Mouse (Mus musculus): ENCODE data around the gene Sik2. TPM values are rescaled to one million over a fixed set of nuclear protein-coding genes. Genes with fewer than 3 reads are reported as not detected.

Sik2 gene
- total and polyA plus RNA-seq, 3 experiments = 1.9 to 8.2 (median 6.0) TPM

GRCm38 (mm10) chr9:50868182-50868581 lies 140.7 kb downstream of the Sik2 start:
- Histone ChIP-seq H3K9ac (ENCODE audit: insufficient read depth, low read depth) (no peak overlapping the region), H3K4me3 (replicated peaks in 1 of 3; ENCODE audit: low read depth in 2 of 3, low read length in 2 of 3, poor library complexity in 1 of 3) (no peak overlapping the region), H3K36me3 (replicated peaks in 1 of 2; ENCODE audit: control insufficient read depth in 1 of 2, insufficient read depth in 1 of 2, low read length in 1 of 2) (peaks cover 73 to 85% of the 10 kb centered on the region in 2 experiments), H3K4me1 (ENCODE audit: control insufficient read depth in 1 of 2, insufficient read depth in 2 of 2) (peaks cover 0 to 2% of the 10 kb centered on the region in 2 experiments; a peak in 1 of 4 replicates), H3K27me3 (replicated peaks) (no peaks in the 10 kb centered on the region), H3K9me3 (replicated peaks; ENCODE audit: low read length) (no peaks in the 10 kb centered on the region), H3K27ac (ENCODE audit: insufficient read depth, low read depth) (no peak overlapping the region), H3K4me2 (ENCODE audit: insufficient read depth, low read depth, poor library complexity, severe bottlenecking) (no peak overlapping the region), H3K79me2 (replicated peaks; ENCODE audit: control insufficient read depth, extremely low read depth, insufficient read depth, poor library complexity, severe bottlenecking) (peaks cover 3% of the 10 kb centered on the region)
- in situ Hi-C loops (cut with MboI; ENCODE audit: low pct_ligation_motif_present, low pct_unique_long_range_greater_than_20kb, low sequenced_read_pairs) = no loop called here
- dilution Hi-C loops (cut with MboI; ENCODE audit: extremely low pct_ligation_motif_present, extremely low pct_unique_long_range_greater_than_20kb, low sequenced_read_pairs) = no loop called here
- no peak for TF ChIP-seq TBP (conservative IDR thresholded peaks at IDR 0.05; ENCODE audit: low read depth, low read length)
- TF ChIP-seq CHD1 (IDR thresholded peaks at IDR 0.05; ENCODE audit: low read depth, low read length) = no peak
- TF ChIP-seq MEF2A (IDR thresholded peaks at IDR 0.05; ENCODE audit: borderline replicate concordance, low read depth, low read length) = no peak
- TF ChIP-seq USF2 (conservative IDR thresholded peaks at IDR 0.05; ENCODE audit: low read depth, low read length) = no peak
- no peak for TF ChIP-seq IRF4 (IDR thresholded peaks at IDR 0.05; ENCODE audit: low read depth, low read length)
- no peak for TF ChIP-seq SMC3 (IDR thresholded peaks at IDR 0.05; ENCODE audit: low read depth, low read length)
- no peak for TF ChIP-seq ETS1 (conservative IDR thresholded peaks at IDR 0.05; ENCODE audit: low read depth, low read length)
- TF ChIP-seq ZNF384 (IDR thresholded peaks at IDR 0.05; ENCODE audit: low read depth, low read length) = no peak
- no peak for TF ChIP-seq ZMIZ1 (IDR thresholded peaks at IDR 0.05; ENCODE audit: low read depth, low read length)
- TF ChIP-seq ELF1 (IDR thresholded peaks at IDR 0.05; ENCODE audit: low read depth, low read length) = no peak
- no peak for TF ChIP-seq PAX5 (IDR thresholded peaks at IDR 0.05; ENCODE audit: low read length)
- no peak for TF ChIP-seq MAFK (IDR thresholded peaks at IDR 0.05; ENCODE audit: insufficient replicate concordance, low read length)
- TF ChIP-seq POLR2AphosphoS2 (IDR thresholded peaks at IDR 0.05; ENCODE audit: low read depth, low read length) = no peak
- no peak for DNase-seq (ENCODE audit: extremely low read depth)

GRCm38 (mm10) chr9:50867015-50867414 lies 141.9 kb downstream of the Sik2 start:
- Histone ChIP-seq H3K36me3 (replicated peaks in 1 of 2; ENCODE audit: control insufficient read depth in 1 of 2, insufficient read depth in 1 of 2, low read length in 1 of 2) (peaks cover 73 to 86% of the 10 kb centered on the region in 2 experiments), H3K27ac (ENCODE audit: insufficient read depth, low read depth) (no peak overlapping the region), H3K4me2 (ENCODE audit: insufficient read depth, low read depth, poor library complexity, severe bottlenecking) (no peak overlapping the region), H3K9me3 (replicated peaks; ENCODE audit: low read length) (no peaks in the 10 kb centered on the region), H3K79me2 (replicated peaks; ENCODE audit: control insufficient read depth, extremely low read depth, insufficient read depth, poor library complexity, severe bottlenecking) (peaks cover 3% of the 10 kb centered on the region; the same call in 1 of the 2 replicates), H3K4me3 (replicated peaks in 1 of 3; ENCODE audit: low read depth in 2 of 3, low read length in 2 of 3, poor library complexity in 1 of 3) (no peak overlapping the region), H3K9ac (ENCODE audit: insufficient read depth, low read depth) (no peak overlapping the region), H3K4me1 (ENCODE audit: control insufficient read depth in 1 of 2, insufficient read depth in 2 of 2) (peaks cover 0 to 2% of the 10 kb centered on the region in 2 experiments; a peak in 1 of 4 replicates), H3K27me3 (replicated peaks) (no peaks in the 10 kb centered on the region)
- in situ Hi-C loops (cut with MboI; ENCODE audit: low pct_ligation_motif_present, low pct_unique_long_range_greater_than_20kb, low sequenced_read_pairs) (no loop called here), dilution Hi-C loops (cut with MboI; ENCODE audit: extremely low pct_ligation_motif_present, extremely low pct_unique_long_range_greater_than_20kb, low sequenced_read_pairs) (no loop called here)
- no peak for TF ChIP-seq POLR2A (IDR thresholded peaks at IDR 0.05; ENCODE audit: low read depth, low read length)
- no peak for TF ChIP-seq E2F4 (IDR thresholded peaks at IDR 0.05; ENCODE audit: insufficient replicate concordance, low read depth, low read length)
- TF ChIP-seq BHLHE40 (IDR thresholded peaks at IDR 0.05; ENCODE audit: low read depth, low read length) = no peak
- TF ChIP-seq MAZ (IDR thresholded peaks at IDR 0.05; ENCODE audit: low read depth, low read length) = no peak
- TF ChIP-seq SIN3A (IDR thresholded peaks at IDR 0.05; ENCODE audit: low read length) = no peak
- no peak for TF ChIP-seq RCOR1 (conservative IDR thresholded peaks at IDR 0.05; ENCODE audit: low read depth, low read length)
- no peak for TF ChIP-seq MAFK (IDR thresholded peaks at IDR 0.05; ENCODE audit: insufficient replicate concordance, low read length)
- TF ChIP-seq GABPA (IDR thresholded peaks at IDR 0.05; ENCODE audit: insufficient replicate concordance, low read depth, low read length) = no peak
- TF ChIP-seq ZMIZ1 (IDR thresholded peaks at IDR 0.05; ENCODE audit: low read depth, low read length) = no peak
- no peak for TF ChIP-seq CHD1 (IDR thresholded peaks at IDR 0.05; ENCODE audit: low read depth, low read length)
- TF ChIP-seq ZC3H11A (IDR thresholded peaks at IDR 0.05; ENCODE audit: low read depth, low read length) = no peak
- TF ChIP-seq USF1 (IDR thresholded peaks at IDR 0.05; ENCODE audit: low read depth, low read length) = no peak
- no peak for TF ChIP-seq POLR2AphosphoS2 (IDR thresholded peaks at IDR 0.05; ENCODE audit: low read depth, low read length)
- TF ChIP-seq MXI1 (IDR thresholded peaks at IDR 0.05; ENCODE audit: low read depth, low read length) = no peak
- TF ChIP-seq PAX5 (IDR thresholded peaks at IDR 0.05; ENCODE audit: low read length) = no peak
- TF ChIP-seq MAX (IDR thresholded peaks at IDR 0.05; ENCODE audit: low read length) = no peak
- no peak for TF ChIP-seq TCF12 (IDR thresholded peaks at IDR 0.05; ENCODE audit: low read depth, low read length)
- DNase-seq (ENCODE audit: extremely low read depth) = no peak
